Mouse (Mus musculus) liver, embryonic 14.5 days (tissue): Measurements from ENCODE around the gene Slfn2.

Source experiments
- CTCF ChIP-seq: IDR thresholded peaks from 2 replicates; pipeline ENCODE4 v1.5.1; 2016; ENCODE audit warnings: antibody characterized with exemption, low read depth, control low read depth
- EP300 ChIP-seq: IDR thresholded peaks from 2 replicates; pipeline ENCODE4 v1.6.1; 2016; ENCODE audit warnings: antibody characterized with exemption, low read depth

- no peak for TF ChIP-seq EP300
- no peak for TF ChIP-seq CTCF
Observed at GRCm38 (mm10) chr11:83045642-83046041, 19.3 kb upstream of the Slfn2 start.
